Mouse (Mus musculus): ENCODE results near the gene Zfp799.

DNA sequence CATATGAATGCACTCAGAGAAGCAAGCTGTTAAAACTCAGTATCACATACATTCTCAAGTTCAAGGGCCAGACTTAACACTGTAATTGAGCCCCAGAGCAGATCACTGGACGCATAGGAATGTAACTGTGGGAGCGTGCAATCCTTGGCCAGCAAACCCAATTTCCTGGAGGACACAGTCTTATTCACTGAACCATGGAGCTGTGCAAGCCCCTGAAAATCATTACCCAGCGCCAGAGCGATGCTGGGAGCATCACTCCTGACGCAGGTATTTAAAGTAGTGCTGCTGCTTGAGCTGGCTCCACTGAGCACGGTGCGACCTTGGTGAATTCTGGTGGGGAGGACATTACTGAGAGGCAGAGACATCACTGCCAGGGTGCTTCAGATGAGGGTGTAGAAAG lies 15.9 kb downstream of the Zfp799 start:
- TF ChIP-seq POLR2A (IDR thresholded peaks at IDR 0.05; ENCODE audit: borderline replicate concordance, low read depth, low read length) (no peak), CTCF (IDR thresholded peaks at IDR 0.05; ENCODE audit: low read depth, low read length) (no peak)

Measured in bone marrow macrophage, adult 2 months (primary cell).